Mouse (Mus musculus) telencephalon, adult 2 months (tissue): ENCODE measurements at regions not wholly inside any gene's neighbourhood (a gene's known extent, or its start where the extent isn't known, plus 50 kb on each side); places are given as distances from the start of the nearest gene placed in this dataset.
"Not testable (repeated sequence)": the region's sequence is repeated elsewhere in the genome, so short reads cannot be mapped to it uniquely, and the experiment has no call there.

Experiments
- DNase-seq: peaks from one replicate; pipeline ENCODE4 v3.0.0-alpha.2; 2011; ENCODE audit warnings: low read depth, low spot score

DNA sequence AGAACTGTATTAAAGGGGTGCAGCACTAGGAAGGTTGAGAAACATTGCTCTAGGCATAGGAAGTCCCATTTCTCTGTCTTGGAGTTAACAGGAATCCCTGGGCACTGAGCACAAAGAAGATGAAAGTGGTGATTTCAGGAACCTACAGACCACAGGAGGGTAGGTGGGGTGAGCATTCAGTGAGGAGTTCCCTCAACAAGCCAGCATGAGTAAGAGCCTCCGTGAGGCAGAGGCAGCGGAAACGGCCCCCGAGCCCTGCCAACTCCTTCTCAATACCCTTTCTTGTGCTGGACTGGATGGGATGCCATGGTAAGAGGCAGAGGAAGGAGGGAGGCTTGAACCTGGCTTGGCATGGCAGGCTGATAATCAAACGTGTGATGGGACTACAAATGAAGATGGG lies 347.2 kb downstream of the Sox9 start:
- no peak for DNase-seq

DNA sequence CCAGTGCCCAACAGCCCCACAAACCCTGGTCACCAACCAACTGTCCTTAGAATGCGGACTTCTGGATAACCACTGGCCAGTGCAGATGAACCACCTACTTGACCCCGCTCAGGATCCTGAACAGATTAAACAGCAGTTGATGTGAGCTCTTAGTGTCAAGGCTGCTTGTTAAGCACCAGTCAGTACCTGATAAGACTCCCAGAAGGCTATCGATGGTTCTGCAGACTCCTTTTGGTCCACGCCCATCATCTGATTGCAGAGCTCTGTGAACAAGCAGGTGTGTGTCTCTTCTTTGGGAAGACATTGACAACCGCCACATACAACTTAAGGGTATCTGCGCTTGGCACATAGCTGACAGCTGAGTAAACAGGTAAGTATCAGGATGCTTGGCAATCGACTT lies 348.0 kb downstream of the Sox9 start:
- DNase-seq: no peak

DNA sequence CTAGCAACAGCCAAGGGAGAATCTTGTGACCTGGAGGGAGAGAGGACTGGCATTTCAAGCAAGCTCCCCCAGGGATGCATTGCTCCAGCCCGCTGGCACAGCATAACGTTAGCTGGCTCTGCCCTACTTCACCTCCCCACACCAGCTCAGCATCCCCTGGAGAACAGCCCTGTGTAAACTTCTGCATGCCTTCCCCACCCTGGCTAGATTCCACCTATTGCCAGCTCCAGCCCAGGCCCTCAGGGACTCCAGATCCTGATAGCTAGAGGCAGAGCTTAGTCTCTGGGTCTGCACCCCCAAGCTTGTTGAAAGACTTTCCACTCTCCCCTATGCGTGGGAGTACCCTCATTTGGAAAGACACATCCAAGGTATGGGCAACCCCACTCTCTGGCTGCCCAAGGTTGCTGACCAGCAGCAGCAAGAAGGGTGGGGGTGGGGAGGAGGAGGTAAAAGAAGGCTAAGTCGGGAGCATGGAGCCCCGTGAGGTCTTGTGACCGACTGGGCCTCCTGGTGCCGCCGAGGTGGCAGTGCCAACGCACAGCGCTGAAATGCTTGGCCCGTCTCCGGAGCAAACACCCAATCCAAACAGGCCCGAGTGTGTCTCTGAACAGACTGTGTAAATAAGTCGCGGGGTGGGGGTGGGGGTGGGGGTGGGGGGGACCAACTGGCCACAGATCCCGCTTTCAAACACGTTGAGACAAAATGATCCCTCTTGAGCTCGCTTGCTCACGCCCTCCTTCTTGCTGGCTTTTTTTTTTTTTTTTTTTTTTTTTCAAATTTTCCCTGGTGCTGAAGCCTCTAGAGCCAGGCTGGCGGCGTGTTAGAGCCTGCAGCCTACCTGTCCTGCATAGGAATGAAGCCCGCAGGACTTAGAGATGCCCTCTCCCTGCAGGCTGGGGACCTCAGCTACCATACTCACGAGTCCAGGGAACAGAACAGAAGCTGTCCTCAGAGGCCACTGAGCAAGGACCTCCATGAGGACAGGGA lies 350.3 kb downstream of the Sox9 start:
- no peak for DNase-seq

DNA sequence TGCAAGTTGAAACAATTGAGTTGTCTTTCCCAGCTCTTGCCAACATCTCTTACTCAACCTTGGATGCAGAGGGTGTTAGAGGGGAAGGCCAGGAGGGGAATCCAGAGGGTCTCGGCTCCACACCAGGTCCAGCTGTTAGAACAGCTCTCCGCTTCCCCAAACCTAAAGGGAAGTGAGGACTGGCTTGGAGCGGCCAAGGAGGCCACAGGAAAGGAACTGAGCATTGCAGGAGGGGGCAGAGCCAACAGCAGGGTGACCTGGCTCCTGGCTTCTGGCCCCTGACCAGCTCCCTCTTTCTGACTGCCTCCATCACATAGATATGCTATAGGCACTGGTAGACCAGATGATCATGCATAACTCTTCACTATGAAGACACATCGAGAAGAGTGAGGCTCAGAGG lies 351.4 kb downstream of the Sox9 start:
- DNase-seq: no peak

DNA sequence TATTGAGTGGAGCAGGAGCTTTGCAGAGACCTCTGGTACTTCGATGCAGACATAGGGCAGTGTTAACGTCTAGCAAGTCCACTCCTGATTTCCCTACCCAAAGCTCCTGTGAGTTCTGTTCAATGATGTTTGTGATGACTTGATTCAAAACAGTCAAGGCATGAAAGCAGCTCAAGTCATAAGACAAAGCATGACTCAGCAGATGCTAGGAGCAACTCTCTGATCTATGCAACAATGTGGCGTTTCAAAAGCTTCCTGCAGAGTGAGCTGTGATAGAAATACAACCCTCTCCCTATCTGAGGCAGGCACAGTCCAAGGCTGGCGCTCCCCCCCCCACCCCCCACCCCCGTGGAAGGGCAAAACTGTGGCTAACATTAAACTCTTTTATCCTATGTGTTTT lies 353.2 kb downstream of the Sox9 start:
- peak; percentile 38 for DNase-seq

DNA sequence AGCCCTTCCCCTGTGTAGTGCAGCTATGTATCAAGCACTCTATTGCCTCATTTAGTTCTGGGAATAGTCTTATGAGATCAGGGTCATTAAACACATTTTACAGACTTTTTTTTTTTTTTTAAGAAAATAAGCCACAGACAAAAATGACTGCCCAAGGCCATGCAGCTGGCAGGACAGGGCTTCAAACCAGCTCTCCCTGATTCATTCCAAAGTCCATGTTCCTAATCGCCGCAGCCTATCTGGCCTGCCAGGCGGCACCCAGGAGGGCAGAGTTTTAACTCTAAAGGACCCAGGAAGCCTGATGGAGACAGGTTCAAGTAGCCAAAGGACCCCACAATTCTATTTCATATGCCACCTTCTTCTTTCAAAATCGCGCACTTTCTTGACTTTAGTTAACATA lies 356.4 kb downstream of the Sox9 start:
- no peak for DNase-seq

DNA sequence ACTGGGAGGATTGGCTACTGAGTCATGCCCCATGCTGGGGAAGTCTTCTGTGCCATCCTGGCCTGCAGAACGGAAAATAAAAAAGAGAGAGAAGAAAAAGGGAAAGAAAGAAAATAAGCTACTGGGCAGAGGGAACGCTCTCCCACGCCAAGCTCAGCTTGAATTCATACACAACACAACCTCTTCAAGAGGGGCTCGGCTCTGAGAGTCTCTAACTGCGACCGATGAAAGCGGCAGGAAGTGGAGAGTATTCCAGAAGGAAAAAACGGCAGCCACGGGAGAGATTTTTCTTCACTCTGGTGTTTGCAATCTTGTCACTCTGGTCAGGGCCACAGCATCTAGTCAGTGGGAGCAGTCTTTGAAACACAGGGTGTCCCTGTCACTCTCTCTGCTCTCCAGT lies 358.6 kb downstream of the Sox9 start:
- no peak for DNase-seq

DNA sequence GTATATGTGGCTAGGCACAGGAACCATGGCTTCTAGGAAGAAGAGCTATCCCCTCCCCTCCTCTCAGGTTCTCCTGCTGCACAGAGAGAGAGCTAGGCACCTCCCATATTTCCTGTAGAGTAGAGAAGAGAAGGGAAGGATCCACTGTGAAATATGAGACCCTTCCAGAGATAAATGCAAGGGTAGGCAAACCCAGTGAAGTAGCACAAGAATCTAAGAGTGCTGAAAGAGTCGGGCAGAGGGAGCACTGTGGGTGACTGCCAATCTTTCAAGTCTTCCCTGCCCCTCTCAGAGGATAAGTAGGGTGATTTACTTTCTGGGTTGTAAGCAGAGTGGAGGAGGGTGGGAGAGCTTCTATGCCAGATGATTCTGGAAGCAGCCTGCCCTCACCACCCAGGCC lies 360.8 kb downstream of the Sox9 start:
- no peak for DNase-seq

DNA sequence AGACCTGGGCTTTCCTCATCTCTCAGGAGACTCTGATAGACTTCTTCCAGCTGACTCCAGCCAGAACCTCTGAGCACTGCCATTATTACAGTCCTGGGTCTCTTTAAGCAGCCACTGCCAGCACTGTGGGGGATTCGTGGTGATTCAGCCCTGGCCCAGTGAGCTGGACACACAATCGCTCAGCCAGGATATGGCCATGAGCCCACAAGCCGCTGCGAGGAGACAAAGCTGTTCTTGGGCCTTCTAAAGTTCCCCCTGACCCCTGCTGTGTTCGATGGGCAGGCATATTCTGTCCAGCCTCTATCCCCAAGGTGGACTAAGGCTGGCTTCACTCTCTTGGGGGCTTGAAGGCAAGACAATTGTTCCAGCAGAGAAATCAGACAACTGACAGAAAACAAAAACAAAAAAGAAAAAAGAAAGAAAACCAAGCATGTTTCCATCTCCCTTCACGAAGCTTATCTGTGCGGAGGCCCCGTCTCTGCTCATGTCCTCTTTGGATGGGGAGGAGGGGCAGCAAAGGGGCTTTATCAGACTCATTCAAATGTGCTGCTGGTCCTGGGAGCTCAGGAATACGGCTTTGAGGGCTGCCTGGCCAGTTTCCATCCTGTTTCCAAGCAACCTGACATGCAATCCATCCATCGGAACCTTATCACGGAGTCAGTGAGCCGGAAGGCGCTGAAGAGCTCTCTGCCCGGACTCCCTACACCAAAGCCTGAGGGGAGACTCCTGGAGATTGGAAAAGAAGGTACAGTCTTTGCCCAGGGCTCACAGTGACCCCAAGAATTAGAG lies 362.0 kb downstream of the Sox9 start:
- no peak for DNase-seq

DNA sequence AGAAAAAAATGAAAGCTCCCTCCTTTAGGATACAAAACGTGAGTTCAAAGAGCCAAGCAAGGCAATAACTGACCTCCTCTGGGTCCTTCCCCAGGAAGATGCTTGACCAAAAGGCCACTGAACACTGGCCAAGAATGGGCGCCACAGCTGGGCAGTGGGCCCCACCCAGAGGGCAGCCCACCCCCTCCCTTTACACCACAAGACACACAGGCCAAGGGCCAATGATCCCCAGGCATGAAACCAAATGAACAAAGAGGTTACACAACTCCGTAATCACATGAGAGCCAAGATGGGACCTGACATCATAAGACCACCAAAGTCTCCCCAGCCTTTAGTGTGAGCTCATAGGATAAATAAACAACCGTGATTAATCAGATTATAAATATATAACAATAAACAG lies 363.7 kb downstream of the Sox9 start:
- no peak for DNase-seq

DNA sequence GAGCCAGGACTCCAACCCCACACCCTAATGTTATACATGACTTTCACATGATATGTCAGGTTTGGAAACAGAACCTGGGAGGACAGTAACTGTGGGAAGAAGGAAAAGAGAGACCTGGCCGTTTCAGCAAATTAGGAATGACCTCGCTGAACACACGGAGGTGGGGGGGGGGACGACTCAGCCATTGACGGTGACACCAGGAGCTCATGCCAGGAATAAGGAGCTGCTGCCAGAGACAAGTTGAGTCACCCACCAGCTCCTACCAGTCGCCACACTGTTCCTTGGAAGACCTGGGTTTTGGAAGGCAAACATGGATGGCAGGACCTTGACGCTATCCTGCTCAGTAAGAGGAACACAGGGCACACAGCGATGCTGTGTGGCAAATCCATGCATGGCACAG lies 364.7 kb downstream of the Sox9 start:
- DNase-seq: no peak

DNA sequence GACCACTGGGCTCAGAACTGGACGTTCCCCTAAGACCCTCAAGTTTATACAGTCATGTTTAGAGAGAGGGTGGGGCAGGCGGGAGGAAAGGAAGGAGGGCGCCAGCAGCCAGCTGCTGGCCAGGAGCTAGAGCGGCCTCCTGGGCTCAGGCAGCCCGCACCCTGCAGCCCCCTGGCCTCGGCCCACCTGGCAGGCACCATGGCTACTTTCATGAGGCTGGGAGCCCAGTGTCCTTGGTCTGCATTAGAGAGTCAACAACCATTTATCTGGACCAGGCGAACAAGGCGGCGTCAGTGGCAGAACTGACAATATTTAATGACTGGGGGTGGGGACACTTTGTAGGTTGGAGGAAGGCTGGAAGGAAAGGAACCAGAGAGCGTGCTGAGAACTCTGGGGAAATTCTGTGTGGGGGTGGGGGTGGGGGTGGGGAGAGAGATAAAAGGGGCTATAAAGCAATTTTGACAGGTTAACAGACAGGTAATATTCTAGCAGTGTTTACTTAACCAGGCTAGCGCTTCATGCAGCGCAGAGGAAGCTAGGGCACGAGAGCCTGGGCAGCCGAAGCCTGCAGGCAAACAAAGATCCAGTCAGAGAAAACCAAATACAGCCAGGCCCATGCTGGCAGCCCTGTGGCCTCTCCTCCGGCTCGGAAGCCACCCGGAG lies 365.6 kb downstream of the Sox9 start:
- no peak for DNase-seq

DNA sequence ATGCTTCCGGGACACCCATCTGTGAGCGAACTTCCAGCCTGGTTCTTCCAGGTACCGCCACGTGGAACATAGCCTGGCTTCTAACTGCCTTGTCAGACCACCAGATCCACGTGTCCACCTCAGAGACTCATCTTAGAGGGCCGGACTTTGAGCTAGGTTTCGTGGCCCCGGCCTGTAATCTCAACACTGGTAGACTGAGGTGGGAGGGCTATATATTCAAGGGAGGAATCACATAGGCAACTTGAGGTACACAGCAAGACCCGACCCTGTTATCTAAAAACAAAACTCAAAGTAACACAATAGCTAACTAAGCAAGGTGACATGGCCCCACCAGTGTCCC lies 366.1 kb downstream of the Sox9 start:
- no peak for DNase-seq

DNA sequence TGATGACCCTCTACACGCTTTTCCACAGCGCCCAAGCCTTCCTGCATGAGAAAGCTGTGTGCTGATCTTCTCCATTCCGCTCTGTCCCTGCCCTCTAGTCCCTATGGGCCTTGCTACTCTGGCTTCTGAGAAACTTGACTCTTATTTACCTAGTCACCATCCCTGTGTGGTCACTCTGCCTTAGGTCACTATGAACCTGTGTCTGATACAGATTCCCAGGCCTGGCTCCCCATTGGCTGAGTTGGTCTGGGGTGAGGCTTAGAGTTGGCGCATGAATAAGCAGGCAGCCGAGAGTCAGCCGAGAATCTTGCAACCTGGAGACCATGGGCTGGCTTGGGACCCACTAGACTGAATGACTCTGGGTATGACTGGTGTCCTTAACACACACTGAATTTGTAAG lies 373.5 kb downstream of the Sox9 start:
- DNase-seq: no peak

DNA sequence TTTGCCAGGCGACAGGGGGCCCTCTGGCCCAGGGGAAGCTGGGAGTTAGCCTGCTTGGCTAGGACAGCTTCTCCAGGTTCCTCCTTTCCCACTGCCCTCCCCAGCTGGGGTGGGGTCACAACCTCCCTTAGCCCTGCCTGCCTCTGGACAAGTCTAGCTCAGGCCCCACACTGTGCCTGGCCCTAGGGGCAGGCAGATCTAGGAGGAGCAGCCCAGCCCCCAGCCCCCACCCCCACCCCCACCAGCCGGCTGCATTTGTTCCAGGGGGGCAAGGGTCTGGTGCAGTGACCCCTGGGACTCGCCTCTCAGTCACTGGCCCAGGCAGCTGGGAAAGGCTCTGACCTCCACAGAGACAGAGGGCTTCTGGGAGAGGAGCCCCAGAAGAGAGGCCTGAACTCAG lies 381.9 kb downstream of the Sox9 start:
- DNase-seq: no peak

DNA sequence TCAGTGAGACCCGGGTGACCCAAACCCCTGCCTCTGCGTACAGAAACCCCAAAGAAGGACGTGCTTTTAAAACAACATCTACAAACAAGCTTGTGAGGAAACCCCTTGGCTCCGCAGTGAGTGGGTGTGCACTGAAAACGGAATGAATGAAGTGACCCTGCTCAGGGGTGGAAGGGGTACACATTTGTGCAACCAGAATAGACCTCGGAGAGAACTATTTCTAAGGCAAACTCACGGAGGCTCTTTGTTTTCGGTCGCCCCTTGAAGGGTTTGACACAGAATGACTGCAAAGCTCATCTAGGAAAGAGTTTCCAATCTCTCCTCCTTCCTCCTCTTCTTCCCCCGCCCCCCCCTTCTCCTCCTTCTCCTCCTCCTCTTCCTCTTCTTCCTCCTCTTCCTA lies 382.5 kb downstream of the Sox9 start:
- DNase-seq: no peak

DNA sequence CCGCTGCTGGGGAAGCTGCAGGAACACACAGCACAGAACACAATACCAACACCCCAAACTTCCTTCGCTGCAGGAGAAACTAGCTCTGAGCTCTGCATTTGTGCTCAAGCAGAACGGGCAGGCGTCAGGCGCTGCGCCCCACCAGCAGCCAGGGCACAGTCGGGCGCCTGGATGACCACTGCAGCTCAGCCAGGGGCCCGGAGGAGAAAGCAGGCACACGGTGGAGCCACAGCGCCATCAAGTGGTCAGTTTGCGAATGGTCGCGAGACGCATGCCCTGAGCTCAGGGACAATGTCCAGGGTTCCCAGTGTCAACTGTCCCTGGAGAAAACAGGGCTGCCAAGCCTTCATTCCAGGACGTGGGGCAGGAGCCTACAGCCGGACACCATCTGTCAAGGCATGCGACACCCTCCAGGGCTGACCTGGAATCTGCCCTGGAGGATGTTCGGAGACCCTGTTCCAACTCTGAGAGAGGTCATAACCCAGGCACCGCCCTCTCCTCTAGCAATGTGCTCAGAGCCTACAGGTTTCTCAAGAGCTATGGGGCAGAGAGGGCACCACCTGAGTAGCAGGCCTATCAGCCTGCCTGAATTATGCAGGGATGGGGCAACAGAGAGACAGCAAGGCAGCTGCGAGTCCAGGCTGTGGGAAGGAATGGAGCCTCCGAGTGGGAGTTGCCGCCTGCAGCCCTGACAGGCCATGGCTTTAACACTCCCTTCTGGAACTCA lies 383.2 kb downstream of the Sox9 start:
- DNase-seq: no peak

DNA sequence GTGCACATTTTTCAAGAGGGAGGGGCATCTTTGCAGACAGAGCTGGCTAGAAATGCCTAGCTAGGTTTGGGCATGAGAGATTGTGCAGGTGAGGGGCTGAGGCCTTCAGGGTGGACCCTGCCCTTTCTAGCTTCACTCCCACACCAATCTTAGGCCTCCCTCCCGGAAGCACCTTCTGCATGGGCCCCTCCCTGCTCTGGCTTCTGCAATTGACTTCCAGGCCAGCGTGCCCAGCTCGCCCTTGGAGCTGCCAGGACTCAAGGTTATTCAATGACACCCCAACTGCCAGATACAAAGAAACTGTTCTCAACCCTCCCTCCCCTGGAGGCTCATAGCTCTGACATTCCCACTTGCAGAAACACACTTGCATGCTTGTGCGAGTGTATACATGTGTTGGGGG lies 384.5 kb downstream of the Sox9 start:
- no peak for DNase-seq

DNA sequence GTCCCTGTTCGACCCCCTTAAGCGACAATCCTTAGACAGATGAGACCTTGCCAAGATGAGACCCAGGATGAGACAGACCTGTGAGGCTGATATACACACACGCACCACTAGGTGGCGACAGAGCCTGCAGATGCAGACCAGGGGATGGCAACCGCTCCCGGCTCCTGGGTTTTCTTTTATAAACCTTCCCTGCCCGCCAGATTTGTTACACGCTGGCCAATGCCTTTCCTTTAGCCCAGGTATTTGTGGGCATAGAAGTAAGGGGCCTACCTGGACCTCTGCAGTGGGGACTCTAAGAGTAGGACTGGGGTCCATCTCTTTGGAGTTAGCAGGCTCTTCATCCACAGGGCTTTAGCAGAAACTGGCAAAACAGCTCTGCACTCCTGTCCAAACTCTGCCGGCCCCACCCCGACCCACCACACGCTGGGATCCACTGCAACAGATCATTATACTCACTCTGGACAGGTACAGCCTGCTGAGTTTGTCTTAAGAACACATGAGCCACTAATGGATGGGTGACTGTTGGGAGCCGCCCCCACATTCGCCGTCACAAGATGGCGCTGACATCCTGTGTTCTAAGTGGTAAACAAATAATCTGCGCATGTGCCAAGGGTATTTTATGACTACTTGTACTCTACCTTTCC lies 390.6 kb downstream of the Sox9 start:
- DNase-seq: peak; percentile 65

DNA sequence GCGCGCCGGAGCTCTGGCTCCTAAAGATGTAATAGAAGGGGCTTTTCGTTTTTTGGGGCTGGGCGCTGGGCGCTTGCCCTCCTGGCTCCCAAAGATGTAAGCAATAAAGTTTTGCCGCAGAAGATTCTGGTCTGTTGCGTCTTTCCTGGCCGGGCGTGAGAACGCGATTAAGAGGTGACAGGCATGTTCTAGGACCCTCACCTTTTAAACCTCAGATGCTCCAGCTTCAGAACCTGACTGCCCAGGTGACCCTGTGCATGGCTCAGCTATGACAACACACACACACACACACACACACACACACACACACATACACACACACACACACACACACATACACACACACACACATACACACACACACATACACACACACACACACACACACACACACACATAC lies 391.3 kb downstream of the Sox9 start:
- not testable (repeated sequence) for DNase-seq

DNA sequence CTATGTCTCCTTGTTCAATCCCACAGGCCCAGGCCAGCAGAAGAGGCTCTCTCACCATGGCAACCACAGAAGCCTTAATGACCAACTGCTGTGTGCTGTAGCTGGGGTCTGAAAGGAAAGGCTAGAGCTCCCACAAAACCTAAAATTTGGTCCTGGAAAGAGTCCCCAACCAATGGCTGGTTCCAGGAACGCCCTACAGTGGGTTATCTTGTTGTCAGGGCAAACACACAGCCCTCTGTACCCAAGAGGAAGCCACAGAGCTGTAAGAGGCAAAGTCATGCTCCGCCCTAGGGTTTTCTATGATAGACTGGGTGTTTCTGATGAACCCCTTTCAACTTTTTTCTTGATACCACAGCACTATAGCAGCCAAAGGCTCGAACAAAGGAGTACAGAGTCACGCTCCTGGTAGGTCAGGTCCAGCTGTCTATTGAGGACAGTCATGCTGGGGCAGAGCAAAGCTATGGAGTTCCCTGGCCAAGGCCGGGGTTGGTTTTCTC lies 392.0 kb downstream of the Sox9 start:
- no peak for DNase-seq
